Mouse (Mus musculus): ENCODE results near the gene Slc9a3r1. TPM values are rescaled to one million over a fixed set of nuclear protein-coding genes. Genes with fewer than 3 reads are reported as not detected.

Gene Slc9a3r1
- polyA plus RNA-seq, 1 experiment: 237 TPM

GRCm38 (mm10) chr11:115223877-115224276, 60.7 kb downstream of the Slc9a3r1 start:
- TF ChIP-seq GATA1 (IDR thresholded peaks at IDR 0.05; ENCODE audit: low read length): no peak

- no peak for TF ChIP-seq GATA1 (IDR thresholded peaks at IDR 0.05; ENCODE audit: low read length)
These were observed 61.7 kb downstream of the Slc9a3r1 start for GRCm38 (mm10) chr11:115224889-115225288.

- no peak for TF ChIP-seq GATA1 (IDR thresholded peaks at IDR 0.05; ENCODE audit: low read length)
These were observed 62.2 kb downstream of the Slc9a3r1 start for GRCm38 (mm10) chr11:115225301-115225700.

- TF ChIP-seq GATA1 (IDR thresholded peaks at IDR 0.05; ENCODE audit: low read length): no peak
These were observed 63.8 kb downstream of the Slc9a3r1 start for GRCm38 (mm10) chr11:115226811-115227491.

GRCm38 (mm10) chr11:115227640-115228039, 64.5 kb downstream of the Slc9a3r1 start:
- no peak for TF ChIP-seq GATA1 (IDR thresholded peaks at IDR 0.05; ENCODE audit: low read length)

- TF ChIP-seq GATA1 (IDR thresholded peaks at IDR 0.05; ENCODE audit: low read length): no peak
These were observed 65.3 kb downstream of the Slc9a3r1 start for GRCm38 (mm10) chr11:115228430-115228829.

GRCm38 (mm10) chr11:115229021-115229930, 66.1 kb downstream of the Slc9a3r1 start:
- TF ChIP-seq GATA1 (IDR thresholded peaks at IDR 0.05; ENCODE audit: low read length): no peak

Other genes with a start within 250 kb of the Slc9a3r1 start
- not detected in 2 replicates for gene Cd300lb, start 229.0 kb upstream of the Slc9a3r1 start, polyA plus RNA-seq (2012)
- not detected in 2 replicates for gene Cd300c, start 194.2 kb upstream of the Slc9a3r1 start, polyA plus RNA-seq (2012)
- not detected in 2 replicates for gene Cd300ld, start 173.4 kb upstream of the Slc9a3r1 start, polyA plus RNA-seq (2012)
- gene Cd300c2, start 161.5 kb upstream of the Slc9a3r1 start, polyA plus RNA-seq (2012): not detected in 2 replicates
- not detected in 2 replicates for gene Cd300ld2, start 147.1 kb upstream of the Slc9a3r1 start, polyA plus RNA-seq (2012)
- not detected in 2 replicates for gene Cd300ld4, start 136.3 kb upstream of the Slc9a3r1 start, polyA plus RNA-seq (2012)
- gene Cd300ld5, start 125.6 kb upstream of the Slc9a3r1 start, polyA plus RNA-seq (2012): not detected in 2 replicates
- not detected in 2 replicates for gene Cd300ld3, start 114.9 kb upstream of the Slc9a3r1 start, polyA plus RNA-seq (2012)
- gene Cd300e, start 101.2 kb upstream of the Slc9a3r1 start, polyA plus RNA-seq (2012): not detected in 2 replicates
- gene Rab37, start 71.9 kb upstream of the Slc9a3r1 start, polyA plus RNA-seq (2012): 1.3 and 1.4 TPM in 2 replicates
- not detected in 2 replicates for gene Cd300lf, start 29.3 kb upstream of the Slc9a3r1 start, polyA plus RNA-seq (2012)
- gene Tmem104, start 24.1 kb downstream of the Slc9a3r1 start, polyA plus RNA-seq (2012): 19.0 and 20.7 TPM in 2 replicates
- gene Nat9, start 24.5 kb downstream of the Slc9a3r1 start, polyA plus RNA-seq (2012): 33.7 and 35.0 TPM in 2 replicates
- not detected in 2 replicates for gene Grin2c, start 103.9 kb downstream of the Slc9a3r1 start, polyA plus RNA-seq (2012)
- 43.5 and 49.9 TPM in 2 replicates for gene Fdxr, start 113.7 kb downstream of the Slc9a3r1 start, polyA plus RNA-seq (2012)
- gene Fads6, start 134.3 kb downstream of the Slc9a3r1 start, polyA plus RNA-seq (2012): not detected in 2 replicates
- gene Otop2, start 143.8 kb downstream of the Slc9a3r1 start, polyA plus RNA-seq (2012): not detected in 2 replicates
- gene Ush1g, start 158.7 kb downstream of the Slc9a3r1 start, polyA plus RNA-seq (2012): not detected in 2 replicates
- not detected in 2 replicates for gene Otop3, start 171.4 kb downstream of the Slc9a3r1 start, polyA plus RNA-seq (2012)
- not detected in 2 replicates for gene Hid1, start 204.4 kb downstream of the Slc9a3r1 start, polyA plus RNA-seq (2012)
- gene Cdr2l, start 218.6 kb downstream of the Slc9a3r1 start, polyA plus RNA-seq (2012): not detected in 2 replicates
- gene Mrpl58, start 240.4 kb downstream of the Slc9a3r1 start, polyA plus RNA-seq (2012): 63.1 and 82.2 TPM in 2 replicates

Measured in G1E-ER4 (cell line).